Mouse (Mus musculus): Measurements from ENCODE around the gene Igsf8.

GRCm38 (mm10) chr1:172217148-172217547, 44.3 kb upstream of the Igsf8 start:
- TF ChIP-seq POLR2A (IDR thresholded peaks at IDR 0.05; ENCODE audit: insufficient read depth, low read depth, low read length) (peak; percentile 60), EP300 (IDR thresholded peaks at IDR 0.05; ENCODE audit: insufficient read depth, low read depth, low read length) (peak; percentile 99), CTCF (IDR thresholded peaks at IDR 0.05) (peak; percentile 76)
